Mouse (Mus musculus) kidney, postnatal 25 days (tissue): ENCODE data around the gene Myo7a.
A peak's percentile ranks its signal among the peaks of the same experiment; 100 is the strongest.

Source experiments
- DNase-seq, 2 experiments: peaks; one replicate each; pipeline ENCODE4 v3.0.0; 2021; ENCODE audit warnings: mixed read lengths in 2 of 2

The Myo7a gene

GRCm38 (mm10) chr7:98097557-98097956 is 21.8 kb downstream of the Myo7a start:
- DNase-seq = no peak

- DNase-seq = no peak
Observed at GRCm38 (mm10) chr7:98095852-98096251, 23.5 kb downstream of the Myo7a start.

GRCm38 (mm10) chr7:98086346-98086745 is 33.0 kb downstream of the Myo7a start:
- DNase-seq = no peak

GRCm38 (mm10) chr7:98085314-98085713 is 34.0 kb downstream of the Myo7a start:
- peak in 1 of 2 experiments; percentile 29 for DNase-seq

- peak in 1 of 2 experiments; percentile 28 for DNase-seq
Observed at GRCm38 (mm10) chr7:98084541-98085293, 34.6 kb downstream of the Myo7a start.

GRCm38 (mm10) chr7:98082376-98082775 is 36.9 kb downstream of the Myo7a start:
- DNase-seq = no peak

GRCm38 (mm10) chr7:98077453-98077852 is 41.9 kb downstream of the Myo7a start:
- DNase-seq = no peak

GRCm38 (mm10) chr7:98071620-98072019 is 47.7 kb downstream of the Myo7a start:
- DNase-seq = peak; percentile 84 to 91

GRCm38 (mm10) chr7:98066229-98066628 is 53.1 kb downstream of the Myo7a start:
- peak in 1 of 2 experiments; percentile 32 for DNase-seq

GRCm38 (mm10) chr7:98054942-98055341 is 64.4 kb downstream of the Myo7a start:
- no peak for DNase-seq

GRCm38 (mm10) chr7:98054461-98054860 is 64.9 kb downstream of the Myo7a start:
- no peak for DNase-seq

- peak; percentile 51 to 70 for DNase-seq
Observed at GRCm38 (mm10) chr7:98051980-98052379, 67.3 kb downstream of the Myo7a start.

GRCm38 (mm10) chr7:98048101-98048824 is 71.1 kb downstream of the Myo7a start:
- no peak for DNase-seq

- no peak for DNase-seq
Observed at GRCm38 (mm10) chr7:98002617-98003016, 116.7 kb downstream of the Myo7a start.
